Mouse (Mus musculus) neural tube, embryonic 12.5 days (tissue): ENCODE measurements around the gene Btbd35f21. TPM values are rescaled to one million over a fixed set of nuclear protein-coding genes. Genes with fewer than 3 reads are reported as not detected.
"Not testable (repeated sequence)": the region's sequence is repeated elsewhere in the genome, so short reads cannot be mapped to it uniquely, and the experiment has no call there.

Experiments used
- ATAC-seq: fragments of 200-750 bp; cut with Nextera tagmentation; 2 replicates; pipeline ENCODE4 v1.8.0; 2017; ENCODE audit warnings: low read depth, mild to moderate bottlenecking, moderate TSS enrichment, moderate library complexity; ENCODE audit not compliant: low FRiP score
- H3K27ac ChIP-seq: fragments of 300-500 bp; sonication (generic); 2 replicates; pipeline ENCODE4 v1.5.1; 2016
- H3K27me3 ChIP-seq: fragments of 300-500 bp; sonication (generic); replicated peaks from 2 replicates; pipeline ENCODE4 v1.6.1; 2016; ENCODE audit warnings: mild to moderate bottlenecking
- H3K36me3 ChIP-seq: fragments of 300-500 bp; sonication (generic); 2 replicates; pipeline ENCODE4 v1.6.1; 2016; ENCODE audit warnings: mild to moderate bottlenecking
- H3K4me1 ChIP-seq: fragments of 300-500 bp; sonication (generic); 2 replicates; pipeline ENCODE4 v1.6.1; 2016
- H3K4me2 ChIP-seq: fragments of 300-500 bp; sonication (generic); replicated peaks from 2 replicates; pipeline ENCODE4 v1.6.1; 2016; ENCODE audit warnings: mild to moderate bottlenecking
- H3K4me3 ChIP-seq: fragments of 300-500 bp; sonication (generic); 2 replicates; pipeline ENCODE4 v1.5.1; 2016
- H3K9ac ChIP-seq: fragments of 300-500 bp; sonication (generic); 2 replicates; pipeline ENCODE4 v1.6.1; 2016; ENCODE audit warnings: mild to moderate bottlenecking
- H3K9me3 ChIP-seq: fragments of 300-500 bp; sonication (generic); 2 replicates; pipeline ENCODE4 v1.6.1; 2016; ENCODE audit warnings: mild to moderate bottlenecking
- WGBS: fragments of 180-500 bp; shearing (Covaris S2); methylation state at CpG from one replicate; pipeline ENCODE4 v1.1.7; 2016; 5-methylcytosine and 5-hydroxymethylcytosine counted together
- polyA plus RNA-seq: library from polyadenylated mRNA; unstranded; fragments of >200 nt; fragmentation: Nextera tagmentation; extraction: Ambion mirVana; gene quantifications from 2 replicates; pipeline ENCODE4 v1.2.1, GENCODE M21; 2016

Gene Btbd35f21
- polyA plus RNA-seq: not detected in 2 replicates

GRCm38 (mm10) chrX:32725809-32726208 lies at the start of gene Btbd35f21:
Btbd35f21 (plus strand) TSS chrX:32726109.
- not testable (repeated sequence) for H3K4me2 ChIP-seq, H3K9ac ChIP-seq, H3K27me3 ChIP-seq, ATAC-seq, H3K4me3 ChIP-seq, H3K27ac ChIP-seq, H3K4me1 ChIP-seq, H3K9me3 ChIP-seq, H3K36me3 ChIP-seq
- WGBS: no CpG with 5 or more reads among the region's 2 CpGs

Other genes starting within 250 kb of the Btbd35f21 start
- not detected in 2 replicates for gene Btbd35f1, start 166.1 kb upstream of the Btbd35f21 start, polyA plus RNA-seq
- gene Gm5926, start 75.4 kb upstream of the Btbd35f21 start, polyA plus RNA-seq: not detected in 2 replicates
- gene Btbd35f30, start 168.5 kb downstream of the Btbd35f21 start, polyA plus RNA-seq: not detected in 2 replicates
- gene Gm21789, start 215.7 kb downstream of the Btbd35f21 start, polyA plus RNA-seq: not detected in 2 replicates
- not detected in 2 replicates for gene Btbd35f5, start 247.8 kb downstream of the Btbd35f21 start, polyA plus RNA-seq